Mouse (Mus musculus): ENCODE measurements around the gene Hsd11b1.

- no peak for TF ChIP-seq CTCF (IDR thresholded peaks at IDR 0.05; ENCODE audit: low read depth)
- TF ChIP-seq EP300 (IDR thresholded peaks at IDR 0.05; ENCODE audit: low read depth) = no peak
Observed at GRCm38 (mm10) chr1:193301216-193302092, 37.6 kb upstream of the Hsd11b1 start.

Data from heart, postnatal 0 days (tissue).